Mouse (Mus musculus) hindbrain, postnatal 0 days (tissue): ENCODE measurements around the gene Elmo2. TPM values are rescaled to one million over a fixed set of nuclear protein-coding genes. Genes with fewer than 3 reads are reported as not detected.

ENCODE experiments used
- ATAC-seq: fragments of 200-750 bp; cut with Nextera tagmentation; 2 replicates; pipeline ENCODE4 v1.8.0; 2017; ENCODE audit warnings: mild to moderate bottlenecking, moderate TSS enrichment, moderate library complexity
- DNase-seq: peaks from one replicate; pipeline ENCODE4 v3.0.0-alpha.2; 2015; ENCODE audit warnings: low spot score
- H3K27ac ChIP-seq: fragments of 300-500 bp; sonication (generic); 2 replicates; pipeline ENCODE4 v1.5.1; 2014; ENCODE audit warnings: mild to moderate bottlenecking
- H3K27me3 ChIP-seq: fragments of 300-500 bp; sonication (generic); 2 replicates; pipeline ENCODE4 v1.6.1; 2014; ENCODE audit warnings: low read length, mixed read lengths; ENCODE audit not compliant: insufficient read depth
- H3K36me3 ChIP-seq: fragments of 300-500 bp; sonication (generic); 2 replicates; pipeline ENCODE4 v1.6.1; 2014; ENCODE audit warnings: low read length, mixed read lengths; ENCODE audit not compliant: insufficient read depth
- H3K4me1 ChIP-seq: fragments of 300-500 bp; sonication (generic); 2 replicates; pipeline ENCODE4 v1.6.1; 2014; ENCODE audit warnings: antibody characterized with exemption, low read length, mixed read lengths; ENCODE audit not compliant: insufficient read depth
- H3K4me2 ChIP-seq: fragments of 300-500 bp; sonication (generic); 2 replicates; pipeline ENCODE4 v1.6.1; 2014; ENCODE audit warnings: low read depth, mild to moderate bottlenecking, low read length, moderate library complexity, mixed read lengths
- H3K4me3 ChIP-seq: fragments of 300-500 bp; sonication (generic); 2 replicates; pipeline ENCODE4 v1.5.1; 2014; ENCODE audit warnings: low read length
- H3K9ac ChIP-seq: fragments of 300-500 bp; sonication (generic); replicated peaks from 2 replicates; pipeline ENCODE4 v1.6.1; 2014; ENCODE audit warnings: mild to moderate bottlenecking, low read length, moderate library complexity, mixed read lengths
- H3K9me3 ChIP-seq: fragments of 300-500 bp; sonication (generic); 2 replicates; pipeline ENCODE4 v1.6.1; 2016; ENCODE audit warnings: low read length, mixed read lengths
- CTCF ChIP-seq: IDR thresholded peaks from 2 replicates; pipeline ENCODE4 v1.5.1; 2016; ENCODE audit warnings: antibody characterized with exemption, control low read depth, low read depth
- WGBS: fragments of 180-500 bp; shearing (Covaris S2); extraction: QIAGEN DNeasy Blood & Tissue Kit; methylation state at CpG from one replicate; pipeline ENCODE4 v1.1.7; 2014; 5-methylcytosine and 5-hydroxymethylcytosine counted together
- polyA plus RNA-seq: library from polyadenylated mRNA; unstranded; fragments of >200 nt; fragmentation: Nextera tagmentation; extraction: Ambion mirVana; gene quantifications from 2 replicates; pipeline ENCODE4 v1.2.1, GENCODE M21; 2015
- total RNA-seq: library from RNA; depleted of rRNA; stranded (reverse); fragments of >200 nt; gene quantifications from 2 replicates; pipeline ENCODE4 v1.2.3, GENCODE M21; 2014

The Elmo2 gene
- total and polyA plus RNA-seq, 2 experiments from 2014 or later, result 71.8 to 105 TPM

GRCm38 (mm10) chr2:165325521-165326303, 567 bp downstream of the Elmo2 start:
- H3K27me3 ChIP-seq, result no peaks in the 10 kb centered on the region
- H3K36me3 ChIP-seq, result no peaks in the 10 kb centered on the region
- H3K4me2 ChIP-seq, result peak overlapping the region; percentile 94
- TF ChIP-seq CTCF, result no peak
- H3K4me1 ChIP-seq, result peaks cover 43% of the 10 kb centered on the region
- H3K4me3 ChIP-seq, result peak overlapping the region; percentile 90
- peak overlapping the region; percentile 89 for H3K9ac ChIP-seq
- peak; percentile 34 for DNase-seq
- H3K9me3 ChIP-seq, result no peaks in the 10 kb centered on the region
- under 1% methylated on average over 30 of the region's 30 CpGs for WGBS
- ATAC-seq, result peak; percentile 16
- peak overlapping the region; percentile 81 for H3K27ac ChIP-seq

DNA sequence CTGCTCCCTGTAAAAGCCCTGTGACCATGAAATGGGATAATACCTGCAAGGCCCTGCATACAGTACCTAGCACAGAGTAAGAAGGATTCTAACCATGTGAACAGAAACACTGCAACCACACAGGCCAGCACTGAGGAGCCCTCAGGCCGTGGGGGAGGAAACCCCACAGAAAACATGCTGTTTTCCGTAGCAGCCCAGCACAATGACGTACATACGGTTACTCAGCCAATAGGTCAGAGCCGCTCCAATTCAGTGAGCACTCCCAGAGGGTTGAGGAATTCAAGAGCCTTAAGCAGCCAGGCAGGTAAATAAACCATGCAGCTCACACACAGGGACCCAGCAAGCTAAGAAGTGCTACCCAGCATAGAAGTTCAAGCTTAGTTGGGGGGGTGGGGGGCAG, 2.4 kb downstream of the Elmo2 start:
- Histone ChIP-seq H3K9me3 (no peaks in the 10 kb centered on the region), H3K4me1 (peaks cover 48% of the 10 kb centered on the region), H3K36me3 (no peaks in the 10 kb centered on the region), H3K27ac (no peak overlapping the region), H3K4me3 (no peak overlapping the region), H3K9ac (no peak overlapping the region), H3K4me2 (peak overlapping the region; percentile 94), H3K27me3 (no peaks in the 10 kb centered on the region)
- DNase-seq (no peak), ATAC-seq (no peak)
- WGBS, result 31% methylated on average over 5 of the region's 5 CpGs
- no peak for TF ChIP-seq CTCF

- Histone ChIP-seq H3K4me2 (no peak overlapping the region), H3K9me3 (no peaks in the 10 kb centered on the region), H3K36me3 (no peaks in the 10 kb centered on the region), H3K27me3 (no peaks in the 10 kb centered on the region), H3K27ac (no peak overlapping the region), H3K4me3 (no peak overlapping the region), H3K4me1 (peaks cover 48% of the 10 kb centered on the region), H3K9ac (no peak overlapping the region)
- TF ChIP-seq CTCF, result no peak
- ATAC-seq (no peak), DNase-seq (no peak)
- WGBS, result 67% methylated on average over 5 of the region's 5 CpGs
Observed at GRCm38 (mm10) chr2:165323484-165323883, 2.8 kb downstream of the Elmo2 start.

- no peaks in the 10 kb centered on the region for H3K9me3 ChIP-seq
- no peak overlapping the region for H3K4me3 ChIP-seq
- peaks cover 54% of the 10 kb centered on the region for H3K4me1 ChIP-seq
- H3K4me2 ChIP-seq, result no peak overlapping the region
- no peaks in the 10 kb centered on the region for H3K36me3 ChIP-seq
- no peaks in the 10 kb centered on the region for H3K27me3 ChIP-seq
- WGBS, result 87% methylated on average over 22 of the region's 22 CpGs
- DNase-seq, result no peak
- H3K9ac ChIP-seq, result no peak overlapping the region
- ATAC-seq, result no peak
- TF ChIP-seq CTCF, result no peak
- H3K27ac ChIP-seq, result peak overlapping the region; percentile 69; the same call in 1 of the 2 replicates
Observed at GRCm38 (mm10) chr2:165321981-165322735, 4.1 kb downstream of the Elmo2 start.

- Histone ChIP-seq H3K4me2 (peak overlapping the region; percentile 13), H3K4me3 (no peak overlapping the region), H3K36me3 (no peaks in the 10 kb centered on the region), H3K27ac (peak overlapping the region; percentile 69; the same call in 1 of the 2 replicates), H3K9me3 (no peaks in the 10 kb centered on the region), H3K9ac (no peak overlapping the region), H3K4me1 (peaks cover 56% of the 10 kb centered on the region), H3K27me3 (no peaks in the 10 kb centered on the region)
- TF ChIP-seq CTCF, result peak; percentile 21
- no peak for ATAC-seq
- no peak for DNase-seq
- whole genome bisulfite sequencing, result 33% methylated on average over 8 of the region's 8 CpGs
Observed at GRCm38 (mm10) chr2:165321381-165321888, 4.8 kb downstream of the Elmo2 start.

DNA sequence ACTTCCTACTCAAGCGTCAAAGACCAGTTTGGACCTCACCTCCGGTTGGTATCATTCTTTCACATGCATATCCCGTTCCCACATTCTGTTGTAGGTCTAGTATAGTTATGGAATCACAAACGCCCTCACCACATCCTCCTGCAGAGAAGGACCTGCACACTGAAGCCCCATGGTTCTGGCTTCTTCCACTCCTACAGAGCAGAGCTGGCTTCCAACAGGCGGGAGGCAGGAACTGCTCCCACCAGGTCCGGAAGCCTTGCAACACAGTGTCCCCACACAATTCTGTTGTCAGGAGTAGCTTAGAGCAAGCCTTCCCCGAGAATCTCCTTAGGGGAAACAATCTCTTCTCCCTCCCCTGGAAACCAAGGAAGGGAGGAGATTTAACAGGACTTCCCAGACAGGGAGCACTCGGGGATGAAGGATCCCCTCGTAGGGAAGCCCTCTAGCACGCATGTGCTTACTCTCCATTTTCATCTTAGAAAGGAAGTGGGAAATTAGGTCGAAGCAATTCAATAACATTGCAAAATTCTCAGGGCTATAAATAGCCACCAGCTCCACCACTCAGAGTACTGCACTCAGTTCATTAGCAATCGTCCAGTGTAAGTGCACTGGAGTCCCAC, 5.6 kb downstream of the Elmo2 start:
- Histone ChIP-seq H3K9me3 (no peaks in the 10 kb centered on the region), H3K27ac (peak overlapping the region; percentile 69), H3K4me2 (peak overlapping the region; percentile 13), H3K4me1 (peaks cover 62% of the 10 kb centered on the region), H3K27me3 (no peaks in the 10 kb centered on the region), H3K9ac (no peak overlapping the region), H3K4me3 (no peak overlapping the region), H3K36me3 (peaks cover under 1% of the 10 kb centered on the region; the same call in 1 of the 2 replicates)
- DNase-seq (peak; percentile 37), ATAC-seq (no peak)
- WGBS, result 48% methylated on average over 12 of the region's 12 CpGs
- TF ChIP-seq CTCF, result no peak
